Mouse (Mus musculus): ENCODE measurements around the gene Gm29776. TPM values are rescaled to one million over a fixed set of nuclear protein-coding genes. Genes with fewer than 3 reads are reported as not detected.

The Gm29776 gene
- polyA plus RNA-seq, 1 experiment from 2014 or later = 0.07 TPM

DNA sequence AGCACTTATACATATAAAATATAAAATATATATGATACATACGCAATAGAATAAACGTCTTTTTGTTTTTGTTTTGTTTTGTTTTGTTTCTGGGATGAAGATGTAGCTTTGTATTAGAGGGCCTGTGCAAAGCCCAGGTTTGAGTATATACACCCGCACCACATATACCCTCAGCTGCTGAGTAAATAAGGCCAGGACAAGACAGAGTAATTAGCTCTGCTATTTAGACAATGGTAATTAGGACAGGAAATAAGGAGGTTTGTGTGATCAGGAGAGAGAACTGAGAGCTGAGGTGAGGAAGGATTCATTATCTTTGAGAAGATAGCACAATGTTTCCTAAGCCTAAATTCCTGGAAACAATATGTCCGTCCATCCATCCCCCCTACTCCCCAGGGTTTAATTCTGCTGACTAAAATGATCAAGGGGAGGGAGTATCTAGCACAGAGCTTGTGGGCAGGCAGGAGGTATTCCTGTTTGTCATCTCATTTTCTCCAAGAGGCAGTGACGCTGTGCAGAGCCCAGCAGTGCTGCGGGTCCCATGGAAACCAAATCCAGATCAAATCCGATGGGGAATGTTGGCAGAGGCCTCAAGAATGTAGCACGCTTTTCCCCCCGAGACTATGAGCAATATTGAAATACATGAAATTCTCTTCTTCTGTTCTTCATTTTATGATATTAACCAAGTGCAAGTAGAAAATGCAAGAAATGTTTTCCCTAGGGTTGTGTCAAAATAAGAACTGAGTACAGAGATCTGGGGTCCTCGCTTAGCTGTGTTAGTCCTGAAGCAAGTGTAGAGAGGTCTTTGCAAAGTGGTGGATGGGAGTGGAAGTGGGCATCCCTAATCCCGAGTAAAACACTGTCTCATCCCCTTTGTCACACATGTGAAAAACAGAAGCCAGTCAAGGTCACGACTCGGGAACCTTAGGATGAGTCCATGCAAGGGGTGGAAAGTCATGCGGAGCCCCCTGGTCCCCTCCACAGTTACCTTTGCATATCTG is 38.2 kb upstream of the Gm29776 start:
- Histone ChIP-seq H3K4me1 (replicated peaks; ENCODE audit: insufficient read depth, low read length) (no peaks in the 10 kb centered on the region; the same call in 1 of the 2 replicates), H3K27ac (no peak overlapping the region)
- 77% methylated on average over 14 of the region's 14 CpGs for WGBS

DNA sequence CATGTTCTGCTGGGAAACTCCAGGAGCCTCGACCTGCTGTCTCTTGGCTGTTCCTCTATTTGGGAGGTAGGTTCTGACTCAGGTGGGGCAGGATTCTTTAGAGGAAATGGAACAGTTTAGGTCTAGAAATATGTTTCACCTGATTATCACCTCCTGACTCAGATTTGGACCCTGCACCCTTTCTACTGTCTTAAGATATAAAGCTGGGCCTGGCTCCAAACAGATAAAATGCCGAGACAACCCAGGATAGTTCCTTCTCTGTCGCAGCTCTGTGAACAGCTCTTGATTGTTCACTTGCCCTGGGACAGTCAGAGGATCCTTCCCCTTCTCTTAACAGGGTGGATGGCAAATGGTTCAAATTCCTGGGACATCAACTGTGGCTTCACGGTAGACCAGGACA is 36.6 kb upstream of the Gm29776 start:
- H3K27ac ChIP-seq = no peak overlapping the region
- H3K4me1 ChIP-seq (replicated peaks; ENCODE audit: insufficient read depth, low read length) = no peaks in the 10 kb centered on the region
- no peaks in the 10 kb centered on the region for H3K27me3 ChIP-seq (ENCODE audit: insufficient read depth, low read length)
- H3K36me3 ChIP-seq (ENCODE audit: insufficient read depth, low read length) = no peaks in the 10 kb centered on the region
- no peak overlapping the region for H3K9ac ChIP-seq (ENCODE audit: low read depth, low read length)
- no peaks in the 10 kb centered on the region for H3K9me3 ChIP-seq (replicated peaks; ENCODE audit: low read length)
- 73% methylated on average over 4 of the region's 4 CpGs for WGBS
- no peak for TF ChIP-seq CTCF (IDR thresholded peaks at IDR 0.05; ENCODE audit: low read depth)
- DNase-seq (ENCODE audit: low spot score) = no peak
- no peak overlapping the region for H3K4me2 ChIP-seq (ENCODE audit: low read length)
- no peak for ATAC-seq (replicated peaks; ENCODE audit: low FRiP score, low read depth)
- H3K4me3 ChIP-seq (replicated peaks; ENCODE audit: low read depth, low read length) = no peak overlapping the region

More for the DNA sequence above, 38.2 kb upstream of the Gm29776 start:
- TF ChIP-seq CTCF (IDR thresholded peaks at IDR 0.05; ENCODE audit: low read depth) = no peak
- Histone ChIP-seq H3K27me3 (ENCODE audit: insufficient read depth, low read length) (no peaks in the 10 kb centered on the region), H3K4me2 (ENCODE audit: low read length) (no peak overlapping the region), H3K9me3 (replicated peaks; ENCODE audit: low read length) (no peaks in the 10 kb centered on the region), H3K9ac (ENCODE audit: low read depth, low read length) (no peak overlapping the region), H3K4me3 (replicated peaks; ENCODE audit: low read depth, low read length) (no peak overlapping the region), H3K36me3 (ENCODE audit: insufficient read depth, low read length) (no peaks in the 10 kb centered on the region)
- no peak for DNase-seq (ENCODE audit: low spot score)
- no peak for ATAC-seq (replicated peaks; ENCODE audit: low FRiP score, low read depth)

GRCm38 (mm10) chr14:54734004-54734403 is 35.4 kb upstream of the Gm29776 start:
- TF ChIP-seq CTCF (IDR thresholded peaks at IDR 0.05; ENCODE audit: low read depth) = no peak
- ATAC-seq (replicated peaks; ENCODE audit: low FRiP score, low read depth) = no peak
- H3K4me1 ChIP-seq (replicated peaks; ENCODE audit: insufficient read depth, low read length) = no peaks in the 10 kb centered on the region
- no peaks in the 10 kb centered on the region for H3K27me3 ChIP-seq (ENCODE audit: insufficient read depth, low read length)
- DNase-seq (ENCODE audit: low spot score) = no peak
- H3K4me3 ChIP-seq (replicated peaks; ENCODE audit: low read depth, low read length) = no peak overlapping the region
- H3K27ac ChIP-seq = no peak overlapping the region
- H3K9me3 ChIP-seq (replicated peaks; ENCODE audit: low read length) = no peaks in the 10 kb centered on the region
- 70% methylated on average over 4 of the region's 4 CpGs for WGBS
- no peak overlapping the region for H3K4me2 ChIP-seq (ENCODE audit: low read length)
- no peak overlapping the region for H3K9ac ChIP-seq (ENCODE audit: low read depth, low read length)
- no peaks in the 10 kb centered on the region for H3K36me3 ChIP-seq (ENCODE audit: insufficient read depth, low read length)

GRCm38 (mm10) chr14:54732206-54732605 is 33.6 kb upstream of the Gm29776 start:
- ATAC-seq (replicated peaks; ENCODE audit: low FRiP score, low read depth) = no peak
- no peak for DNase-seq (ENCODE audit: low spot score)
- Histone ChIP-seq H3K4me1 (replicated peaks; ENCODE audit: insufficient read depth, low read length) (no peaks in the 10 kb centered on the region), H3K4me3 (replicated peaks; ENCODE audit: low read depth, low read length) (no peak overlapping the region), H3K9me3 (replicated peaks; ENCODE audit: low read length) (no peaks in the 10 kb centered on the region), H3K9ac (ENCODE audit: low read depth, low read length) (no peak overlapping the region), H3K36me3 (ENCODE audit: insufficient read depth, low read length) (no peaks in the 10 kb centered on the region), H3K27me3 (ENCODE audit: insufficient read depth, low read length) (no peaks in the 10 kb centered on the region), H3K27ac (no peak overlapping the region), H3K4me2 (ENCODE audit: low read length) (no peak overlapping the region)
- 90% methylated on average over 8 of the region's 8 CpGs for WGBS
- no peak for TF ChIP-seq CTCF (IDR thresholded peaks at IDR 0.05; ENCODE audit: low read depth)

DNA sequence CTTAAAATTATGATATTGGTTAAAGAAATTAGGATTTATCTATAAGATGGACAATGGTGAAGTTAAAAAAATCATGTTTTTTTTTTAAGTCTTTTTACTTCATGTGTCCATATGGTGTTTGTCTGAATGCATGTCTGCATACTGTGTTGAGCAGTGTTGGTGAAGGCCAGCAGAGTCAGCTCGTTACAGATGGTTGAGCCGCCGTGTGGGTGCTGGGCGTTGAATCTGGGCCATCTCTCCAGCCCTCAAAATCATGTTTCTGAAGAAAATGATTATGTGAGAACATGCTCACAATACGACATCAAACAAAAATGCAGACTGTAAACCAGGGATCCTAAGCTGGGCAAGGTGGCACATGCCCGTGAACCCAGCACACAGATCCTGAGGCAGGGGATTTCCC is 31.7 kb upstream of the Gm29776 start:
- Histone ChIP-seq H3K27me3 (ENCODE audit: insufficient read depth, low read length) (no peaks in the 10 kb centered on the region), H3K9me3 (replicated peaks; ENCODE audit: low read length) (no peaks in the 10 kb centered on the region), H3K4me2 (ENCODE audit: low read length) (no peak overlapping the region), H3K27ac (no peak overlapping the region), H3K4me3 (replicated peaks; ENCODE audit: low read depth, low read length) (no peak overlapping the region), H3K4me1 (replicated peaks; ENCODE audit: insufficient read depth, low read length) (no peaks in the 10 kb centered on the region), H3K36me3 (ENCODE audit: insufficient read depth, low read length) (0 out of 2 replicates have a peak, but pooled peaks cover 1% of the 10 kb centered on the region), H3K9ac (ENCODE audit: low read depth, low read length) (no peak overlapping the region)
- DNase-seq (ENCODE audit: low spot score) (no peak), ATAC-seq (replicated peaks; ENCODE audit: low FRiP score, low read depth) (no peak)
- 88% methylated on average over 6 of the region's 6 CpGs for WGBS
- no peak for TF ChIP-seq CTCF (IDR thresholded peaks at IDR 0.05; ENCODE audit: low read depth)

DNA sequence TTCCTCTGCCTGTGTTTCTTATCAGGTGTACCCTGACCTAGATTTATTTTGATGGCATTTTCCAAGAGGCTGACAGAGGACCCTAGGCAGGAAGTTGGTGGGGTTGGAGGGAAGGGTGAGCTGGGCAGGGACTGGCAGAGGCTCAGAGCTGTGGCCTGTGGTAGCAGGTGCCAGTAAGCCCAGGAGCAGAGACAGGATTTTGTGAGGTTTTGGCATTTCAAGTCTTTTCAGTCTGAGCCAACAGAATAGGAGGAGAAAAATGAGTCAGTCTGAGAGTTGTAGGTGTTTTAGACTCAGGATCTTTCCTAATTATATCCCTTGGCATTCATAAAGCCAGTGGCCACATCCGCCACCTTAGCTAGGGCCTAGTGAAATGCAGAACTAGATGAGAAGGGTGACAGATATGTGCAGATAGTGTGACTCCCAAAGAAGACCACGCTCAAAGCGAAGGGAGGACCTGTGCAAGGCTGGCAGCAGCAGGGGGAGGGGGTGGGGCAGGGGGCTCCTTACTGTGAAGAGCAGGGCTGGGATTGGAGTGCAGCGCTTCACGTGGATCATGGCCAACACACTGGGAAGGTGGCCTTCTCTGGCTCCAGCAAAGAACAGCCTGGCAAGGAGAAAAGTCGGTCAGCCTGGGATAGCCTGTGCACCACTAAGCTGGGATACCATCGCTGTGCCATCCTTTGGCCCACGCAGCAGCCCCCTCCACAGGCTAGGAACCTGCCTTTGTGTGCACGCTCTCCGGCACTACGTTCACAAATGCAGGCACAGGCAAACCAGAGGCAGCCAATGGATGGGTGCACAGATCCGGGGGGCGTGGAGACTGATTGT is 30.4 kb upstream of the Gm29776 start:
- H3K4me3 ChIP-seq (replicated peaks; ENCODE audit: low read depth, low read length) = no peak overlapping the region
- H3K4me1 ChIP-seq (replicated peaks; ENCODE audit: insufficient read depth, low read length) = no peaks in the 10 kb centered on the region
- ATAC-seq (replicated peaks; ENCODE audit: low FRiP score, low read depth) (no peak), DNase-seq (ENCODE audit: low spot score) (no peak)
- WGBS = 81% methylated on average over 13 of the region's 13 CpGs
- H3K27ac ChIP-seq = no peak overlapping the region
- H3K36me3 ChIP-seq (ENCODE audit: insufficient read depth, low read length) = 0 out of 2 replicates have a peak, but pooled peaks cover 3% of the 10 kb centered on the region
- no peak overlapping the region for H3K4me2 ChIP-seq (ENCODE audit: low read length)
- H3K9me3 ChIP-seq (replicated peaks; ENCODE audit: low read length) = no peaks in the 10 kb centered on the region
- TF ChIP-seq CTCF (IDR thresholded peaks at IDR 0.05; ENCODE audit: low read depth) = no peak
- no peaks in the 10 kb centered on the region for H3K27me3 ChIP-seq (ENCODE audit: insufficient read depth, low read length)
- H3K9ac ChIP-seq (ENCODE audit: low read depth, low read length) = no peak overlapping the region
